Mouse (Mus musculus) T-cell, adult 66 days (primary cell): ENCODE results near the gene Dpy19l3. TPM values are rescaled to one million over a fixed set of nuclear protein-coding genes. Genes with fewer than 3 reads are reported as not detected.

Experiments used
- total RNA-seq, 2 experiments: library from RNA; stranded (reverse); gene quantifications; 3 replicates in 1 of 2; 4 replicates in 1 of 2; pipeline ENCODE4 v1.2.4; 2023

Gene Dpy19l3
- total RNA-seq: 10 to 100 TPM; 45.6 to 54.1 TPM

DNA sequence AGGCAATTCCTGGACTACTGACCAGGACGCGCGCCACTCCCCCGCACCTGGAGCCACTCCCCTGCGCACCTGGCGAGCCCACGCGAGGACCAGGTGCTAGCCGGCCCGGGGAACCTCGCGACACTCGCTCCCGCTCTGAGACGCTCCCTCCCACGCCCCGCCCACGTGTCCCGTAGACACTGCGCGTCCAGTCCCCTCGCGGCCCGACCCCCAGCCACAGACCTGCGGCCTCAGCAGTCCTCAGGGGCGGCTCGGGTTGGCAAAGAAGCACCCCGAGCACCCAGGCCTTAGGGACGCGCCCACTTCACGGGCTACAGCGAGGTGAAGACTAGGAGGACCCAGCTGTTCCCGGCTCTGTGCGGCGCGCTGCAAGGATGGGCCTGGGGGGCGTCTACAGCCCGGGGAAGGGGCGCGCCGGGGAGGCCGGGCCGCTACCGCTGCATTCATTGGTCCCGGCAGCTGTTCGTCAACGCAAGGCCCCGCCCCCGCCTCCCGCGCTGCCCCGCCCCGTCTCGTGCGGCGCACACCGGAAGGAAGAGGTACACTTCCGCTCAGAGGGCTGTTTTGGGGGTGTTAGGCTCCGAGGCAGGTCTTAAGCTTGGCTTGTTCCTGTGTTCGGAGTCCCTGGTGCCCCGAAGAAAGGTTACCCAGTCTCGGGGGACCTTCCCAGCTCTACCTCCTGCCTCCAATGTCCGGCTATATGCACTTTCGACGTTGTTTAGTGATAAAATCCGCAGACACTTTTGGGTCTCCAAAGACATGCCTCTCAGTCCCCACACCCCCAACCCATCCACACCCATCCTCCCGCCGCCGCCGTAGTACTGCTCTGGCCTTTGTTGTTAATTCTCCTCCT, at the start of gene Dpy19l3:
Gene Dpy19l3 (minus strand): TSS at position 422 of the 853 bp plus-strand sequence.

DNA sequence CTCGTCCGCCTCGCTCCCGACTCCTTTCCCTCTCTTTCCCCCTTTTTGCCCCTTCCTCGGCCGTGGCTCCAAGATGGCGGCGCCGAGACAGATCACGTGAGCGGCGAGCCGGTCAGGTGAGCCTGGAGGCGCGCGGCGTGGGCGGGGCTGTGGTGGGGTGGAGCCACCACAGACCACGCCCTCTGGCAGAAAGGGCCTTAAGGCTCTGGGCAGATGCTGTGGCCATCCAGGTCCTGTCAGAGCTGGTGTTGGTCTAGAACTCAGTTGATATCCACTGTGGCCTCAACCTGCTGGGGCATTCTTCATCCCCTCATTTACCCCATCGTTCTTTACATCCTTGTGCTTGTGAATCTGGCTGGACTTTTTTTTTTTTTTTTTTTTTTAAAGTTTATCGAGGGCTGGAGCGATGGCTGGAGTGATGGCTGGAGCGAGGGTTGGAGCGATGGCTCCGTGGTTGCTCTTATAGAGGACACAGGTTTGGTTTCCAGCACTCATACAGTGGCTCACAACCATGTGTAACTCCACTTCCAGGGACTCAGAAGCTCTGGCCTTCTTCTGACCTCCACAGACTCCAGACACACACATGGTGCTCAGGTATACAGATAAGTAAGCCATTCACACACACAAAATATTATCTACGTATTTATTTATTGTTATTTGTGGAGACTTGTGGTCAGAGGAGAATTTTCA, 48.8 kb upstream of the Dpy19l3 start, which contains the start of gene Zfp507:
Gene Zfp507 (minus strand): TSS at position 98 of the 690 bp plus-strand sequence.

DNA sequence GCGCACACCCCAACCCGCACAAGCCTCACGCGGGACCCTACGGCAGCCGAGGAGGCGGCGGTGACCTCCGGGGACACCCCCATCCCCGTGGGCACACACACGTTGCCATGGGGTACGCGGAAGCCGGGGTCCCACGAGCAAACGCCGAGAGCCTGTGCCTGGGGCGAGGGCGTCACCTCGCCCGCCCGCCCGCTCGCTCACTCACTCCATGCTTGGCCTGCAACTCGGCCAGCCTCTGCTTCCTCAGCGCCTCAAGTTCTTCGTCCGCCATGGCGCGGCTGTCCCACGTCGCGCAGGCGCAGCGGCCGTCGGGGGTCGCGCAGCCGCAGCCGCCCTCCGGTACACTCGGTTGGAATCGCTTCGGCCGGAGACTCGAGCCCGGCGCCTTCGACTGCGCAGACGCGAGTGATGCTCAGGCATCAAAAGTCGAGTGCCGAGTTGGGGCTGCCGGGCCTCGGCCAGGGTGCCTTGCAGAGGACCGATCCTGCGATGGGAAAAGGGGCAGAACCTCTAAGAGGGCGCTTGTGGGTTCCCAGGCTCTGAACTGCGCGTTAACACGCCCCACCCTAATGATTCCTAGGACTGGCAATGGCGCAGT, 107.1 kb downstream of the Dpy19l3 start, which contains the start of gene Pdcd5:
Gene Pdcd5 (minus strand): TSS at position 421 of the 598 bp plus-strand sequence.

Other genes with a start within 250 kb of the Dpy19l3 start
- gene Tdrd12, start 216.7 kb downstream of the Dpy19l3 start, total RNA-seq: not detected
- 10 to 100 TPM; 23.5 to 30.5 TPM for gene Nudt19, start 198.2 kb downstream of the Dpy19l3 start, total RNA-seq
- under 1 TPM; 0.18 to 0.26 TPM for gene Rgs9bp, start 168.9 kb downstream of the Dpy19l3 start, total RNA-seq
- gene Ankrd27, start 168.2 kb downstream of the Dpy19l3 start, total RNA-seq: 10 to 100 TPM; 45.3 to 61.6 TPM
- gene Pdcd5, start 106.9 kb downstream of the Dpy19l3 start, total RNA-seq: 10 to 100 TPM; 59.5 to 60.1 TPM
- gene Zfp507, start 48.5 kb upstream of the Dpy19l3 start, total RNA-seq: 10 to 100 TPM; 57.7 to 61.5 TPM